Mouse (Mus musculus): Measurements from ENCODE around the gene Taok3. TPM values are rescaled to one million over a fixed set of nuclear protein-coding genes. Genes with fewer than 3 reads are reported as not detected.
A peak's percentile ranks its signal among the peaks of the same experiment; 100 is the strongest.
"Not testable (repeated sequence)": the region's sequence is repeated elsewhere in the genome, so short reads cannot be mapped to it uniquely, and the experiment has no call there.

Taok3 gene
- polyA plus RNA-seq, 1 experiment from 2014 or later = 28.9 TPM

DNA sequence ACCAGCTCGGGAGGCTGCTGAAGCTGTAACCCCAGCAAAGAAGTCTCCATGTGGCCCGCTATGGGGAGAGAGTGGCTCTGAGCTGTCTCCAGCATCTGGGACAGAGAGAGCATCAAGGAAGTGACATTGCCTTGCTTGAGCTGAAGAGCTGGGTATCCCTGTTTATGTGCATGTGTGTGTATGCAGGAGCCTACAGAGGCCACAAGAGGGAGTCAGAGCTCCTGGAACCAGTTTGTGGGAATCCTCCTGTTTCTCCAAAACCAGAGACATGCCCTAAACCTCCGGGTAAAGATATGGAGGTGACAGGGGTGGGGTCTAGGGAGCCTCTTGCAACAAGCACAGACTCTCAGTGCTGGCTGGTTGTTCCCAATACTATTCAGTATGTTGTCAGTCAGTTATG lies 171.4 kb downstream of the Taok3 start:
- no peaks in the 10 kb centered on the region; the same call in 1 of the 2 replicates for H3K9me3 ChIP-seq

DNA sequence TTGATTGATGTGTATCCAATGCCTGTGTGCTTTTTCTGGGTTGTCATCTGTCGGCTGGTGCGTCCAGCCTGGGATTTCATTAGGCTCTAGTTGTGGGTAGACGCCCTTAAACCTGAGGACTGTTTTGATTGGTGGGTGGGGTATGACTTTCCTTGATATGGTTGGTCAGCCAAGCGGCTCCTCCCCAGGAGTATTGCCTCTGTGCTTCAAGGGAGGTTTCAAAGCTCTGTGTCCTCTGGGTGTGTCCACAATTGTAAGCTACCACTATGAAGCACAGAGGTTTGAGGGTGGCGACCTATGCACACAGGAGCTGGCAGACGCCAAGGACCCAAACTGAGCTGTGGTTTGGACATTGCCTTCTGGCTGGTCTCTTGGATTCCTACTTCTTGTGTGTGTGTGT lies 172.6 kb downstream of the Taok3 start:
- ATAC-seq (ENCODE audit: low FRiP score, low read depth) = no peak
- peaks cover 7% of the 10 kb centered on the region for H3K4me1 ChIP-seq
- H3K4me2 ChIP-seq (replicated peaks) = no peak overlapping the region
- H3K9me3 ChIP-seq = no peaks in the 10 kb centered on the region; the same call in 1 of the 2 replicates
- H3K27me3 ChIP-seq = peaks cover 12% of the 10 kb centered on the region; the same call in 1 of the 2 replicates
- no peak overlapping the region for H3K27ac ChIP-seq (replicated peaks)
- no peak overlapping the region for H3K4me3 ChIP-seq
- 75% methylated on average over 6 of the region's 6 CpGs for WGBS
- no peaks in the 10 kb centered on the region for H3K36me3 ChIP-seq
- H3K9ac ChIP-seq (replicated peaks) = no peak overlapping the region

More for the DNA sequence above, 171.4 kb downstream of the Taok3 start:
- H3K27me3 ChIP-seq = peaks cover 12% of the 10 kb centered on the region; the same call in 1 of the 2 replicates
- no peak overlapping the region for H3K4me2 ChIP-seq (replicated peaks)
- WGBS = 89% methylated on average over 3 of the region's 3 CpGs
- H3K4me3 ChIP-seq = no peak overlapping the region
- no peak for ATAC-seq (ENCODE audit: low FRiP score, low read depth)
- H3K4me1 ChIP-seq = peaks cover 11% of the 10 kb centered on the region
- H3K9ac ChIP-seq (replicated peaks) = no peak overlapping the region
- no peak overlapping the region for H3K27ac ChIP-seq (replicated peaks)
- no peaks in the 10 kb centered on the region for H3K36me3 ChIP-seq

DNA sequence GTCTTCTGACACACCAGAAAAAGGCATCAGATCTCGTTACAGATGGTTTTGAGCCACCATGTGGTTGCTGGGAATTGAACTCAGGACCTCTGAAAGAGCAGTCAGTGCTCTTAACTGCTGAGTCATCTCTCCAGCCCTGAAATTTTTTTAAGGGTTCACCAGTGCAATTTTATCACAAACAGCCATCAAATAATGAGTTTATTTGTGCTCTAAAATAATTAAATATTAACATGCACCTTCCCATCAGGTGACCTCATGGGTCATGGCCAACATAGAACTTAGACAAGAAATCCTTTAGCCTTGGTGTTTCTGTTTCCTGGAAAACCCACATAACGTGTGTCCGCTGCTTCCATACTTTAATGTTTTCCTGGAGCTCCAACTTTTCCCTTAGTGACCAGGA lies 173.8 kb downstream of the Taok3 start:
- not testable (repeated sequence) for H3K36me3 ChIP-seq; ATAC-seq (ENCODE audit: low FRiP score, low read depth); H3K4me3 ChIP-seq; H3K9ac ChIP-seq (replicated peaks); H3K4me2 ChIP-seq (replicated peaks); H3K4me1 ChIP-seq; H3K27ac ChIP-seq (replicated peaks); H3K27me3 ChIP-seq; H3K9me3 ChIP-seq
- WGBS = 85% methylated on average over 3 of the region's 3 CpGs

DNA sequence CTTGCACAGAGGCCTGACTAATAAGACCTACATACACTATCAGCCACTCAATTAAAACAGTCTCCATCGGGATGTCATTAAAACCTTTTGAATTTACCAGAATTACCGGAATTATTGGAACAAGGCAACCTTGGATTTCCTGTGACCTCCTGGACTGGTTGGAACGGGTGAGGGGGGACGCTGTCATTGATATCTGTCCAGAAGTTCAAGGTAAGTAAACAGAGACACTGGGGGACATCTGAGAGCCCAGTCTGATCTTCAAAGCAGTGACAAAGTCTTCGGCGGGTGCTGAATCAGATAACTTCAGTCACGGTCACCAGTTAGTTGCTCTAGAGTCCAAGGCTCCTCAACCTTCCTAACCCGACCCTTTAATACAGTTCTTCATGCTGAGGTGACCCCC lies 175.1 kb downstream of the Taok3 start:
- H3K9me3 ChIP-seq = no peaks in the 10 kb centered on the region; the same call in 1 of the 2 replicates
- H3K4me1 ChIP-seq = no peaks in the 10 kb centered on the region
- H3K9ac ChIP-seq (replicated peaks) = no peak overlapping the region
- H3K27ac ChIP-seq (replicated peaks) = no peak overlapping the region
- H3K27me3 ChIP-seq = no peaks in the 10 kb centered on the region
- H3K4me3 ChIP-seq = no peak overlapping the region
- no peaks in the 10 kb centered on the region for H3K36me3 ChIP-seq
- WGBS = 92% methylated on average over 8 of the region's 8 CpGs
- H3K4me2 ChIP-seq (replicated peaks) = no peak overlapping the region
- ATAC-seq (ENCODE audit: low FRiP score, low read depth) = no peak

DNA sequence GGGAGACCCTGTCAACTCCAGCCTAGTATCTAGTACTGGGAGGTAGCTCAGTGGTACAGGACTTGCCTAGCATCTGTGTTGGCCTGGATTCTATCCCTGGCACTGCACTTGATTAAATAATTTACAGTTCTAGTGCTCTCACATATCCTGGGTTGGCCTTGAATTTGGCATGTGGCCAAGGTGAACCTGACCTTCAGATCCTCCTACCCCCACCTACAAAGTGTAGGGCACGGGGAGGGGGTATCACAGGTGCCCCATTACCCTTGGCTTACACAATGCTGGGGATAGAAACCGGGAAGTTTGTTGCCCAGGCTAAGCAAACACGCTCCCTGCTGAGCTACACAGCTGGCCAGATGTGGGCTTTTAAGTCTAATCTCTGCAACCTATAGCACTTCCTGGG lies 183.0 kb downstream of the Taok3 start:
- no peak for ATAC-seq (ENCODE audit: low FRiP score, low read depth)
- 63% methylated on average over 3 of the region's 3 CpGs for WGBS
- Histone ChIP-seq H3K4me3 (no peak overlapping the region), H3K4me1 (peaks cover 3% of the 10 kb centered on the region; the same call in 1 of the 2 replicates), H3K9me3 (no peaks in the 10 kb centered on the region), H3K27ac (replicated peaks) (no peak overlapping the region), H3K4me2 (replicated peaks) (no peak overlapping the region), H3K9ac (replicated peaks) (no peak overlapping the region), H3K36me3 (no peaks in the 10 kb centered on the region), H3K27me3 (no peaks in the 10 kb centered on the region)

DNA sequence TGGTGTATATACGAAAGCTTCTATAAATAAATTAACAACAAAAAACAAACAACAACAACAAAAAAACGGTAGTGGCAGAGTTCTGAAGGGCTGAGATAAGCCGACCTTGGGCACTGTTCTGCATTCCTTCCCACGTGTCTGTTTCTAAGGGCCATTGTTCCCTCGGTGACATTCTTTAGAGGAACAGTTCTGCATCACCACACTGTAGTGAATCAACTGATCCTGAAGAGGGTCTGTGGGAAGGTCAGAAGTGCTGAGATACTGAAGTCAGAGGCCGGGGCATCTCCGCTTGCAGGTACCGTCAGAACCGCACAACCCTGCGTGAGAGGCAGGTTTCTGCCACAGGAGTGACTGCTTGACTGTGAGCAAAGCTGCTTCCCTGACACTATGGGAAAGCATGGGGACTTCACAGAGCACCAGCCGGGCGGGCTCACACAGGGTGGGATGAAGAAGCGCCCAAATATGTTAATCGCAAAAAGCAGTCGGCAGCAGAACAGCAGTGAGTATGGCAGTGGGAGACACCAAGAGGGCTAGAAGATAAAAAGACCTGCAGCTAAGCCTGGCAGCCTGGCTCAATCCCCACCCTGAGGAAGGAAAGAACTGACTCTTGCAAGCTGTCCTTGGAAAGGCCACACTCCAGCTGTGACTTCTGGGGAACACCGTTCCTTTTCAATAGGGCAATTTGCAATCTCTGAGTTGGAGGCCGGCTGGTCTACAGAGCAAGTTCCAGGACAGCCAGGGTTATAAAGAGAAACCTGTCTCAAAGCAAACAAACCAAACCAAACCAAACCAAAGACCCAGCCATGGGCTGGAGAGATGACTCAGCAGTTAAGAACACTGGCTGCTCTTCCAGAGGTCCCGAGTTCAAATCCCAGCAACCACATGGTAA lies 184.0 kb downstream of the Taok3 start:
- H3K4me1 ChIP-seq = peaks cover 3% of the 10 kb centered on the region; the same call in 1 of the 2 replicates
- H3K27me3 ChIP-seq = no peaks in the 10 kb centered on the region
- no peak for ATAC-seq (ENCODE audit: low FRiP score, low read depth)
- H3K9me3 ChIP-seq = no peaks in the 10 kb centered on the region
- no peak overlapping the region for H3K27ac ChIP-seq (replicated peaks)
- 38% methylated on average over 18 of the region's 18 CpGs for WGBS
- H3K9ac ChIP-seq (replicated peaks) = no peak overlapping the region
- no peaks in the 10 kb centered on the region for H3K36me3 ChIP-seq
- H3K4me3 ChIP-seq = no peak overlapping the region
- no peak overlapping the region for H3K4me2 ChIP-seq (replicated peaks)

DNA sequence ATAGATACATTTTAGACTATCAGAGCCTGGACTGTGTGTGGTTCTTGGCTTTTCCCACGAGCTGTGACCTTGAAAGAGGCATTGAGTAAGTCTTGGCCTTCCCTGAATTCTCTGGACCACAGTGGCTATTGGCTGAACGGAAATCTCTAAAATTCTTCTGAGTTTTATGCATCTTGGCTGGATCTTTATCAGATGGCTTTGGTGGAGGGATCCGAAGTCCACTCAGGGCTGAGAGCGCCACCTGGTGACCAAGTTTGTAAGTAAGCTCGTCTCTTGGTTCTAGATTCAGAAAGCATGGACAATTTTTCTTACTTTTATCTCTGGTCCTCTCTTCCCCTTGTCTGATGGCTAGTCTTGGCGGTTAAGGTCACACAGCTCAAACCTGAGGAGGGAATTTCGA lies 185.0 kb downstream of the Taok3 start:
- Histone ChIP-seq H3K27ac (replicated peaks) (no peak overlapping the region), H3K4me3 (no peak overlapping the region), H3K9me3 (no peaks in the 10 kb centered on the region), H3K4me1 (peaks cover 3% of the 10 kb centered on the region; the same call in 1 of the 2 replicates), H3K4me2 (replicated peaks) (no peak overlapping the region), H3K9ac (replicated peaks) (no peak overlapping the region), H3K27me3 (no peaks in the 10 kb centered on the region), H3K36me3 (no peaks in the 10 kb centered on the region)
- WGBS = 75% methylated on average over 7 of the region's 7 CpGs
- ATAC-seq (ENCODE audit: low FRiP score, low read depth) = no peak

DNA sequence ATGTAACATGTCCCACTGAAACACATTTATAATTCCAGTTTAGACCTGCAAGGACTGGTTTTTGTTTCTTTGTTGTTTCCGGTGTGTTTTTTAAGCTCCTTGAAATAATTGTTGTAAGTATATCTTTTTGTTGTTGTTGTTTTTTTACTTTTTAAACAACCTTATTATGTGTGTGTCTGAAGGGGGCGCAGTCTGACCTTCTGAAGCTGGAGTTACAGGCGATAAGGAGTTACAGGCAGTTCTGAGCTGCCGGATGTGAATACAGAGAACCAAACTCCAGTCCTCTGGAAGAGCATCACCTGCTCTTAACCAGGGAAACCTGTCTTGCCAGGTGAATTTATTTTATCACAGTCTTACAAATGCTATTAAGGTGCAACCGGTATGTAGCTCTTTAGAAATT lies 185.8 kb downstream of the Taok3 start:
- ATAC-seq (ENCODE audit: low FRiP score, low read depth) = no peak
- no peaks in the 10 kb centered on the region for H3K27me3 ChIP-seq
- WGBS = 95% methylated on average over 5 of the region's 5 CpGs

DNA sequence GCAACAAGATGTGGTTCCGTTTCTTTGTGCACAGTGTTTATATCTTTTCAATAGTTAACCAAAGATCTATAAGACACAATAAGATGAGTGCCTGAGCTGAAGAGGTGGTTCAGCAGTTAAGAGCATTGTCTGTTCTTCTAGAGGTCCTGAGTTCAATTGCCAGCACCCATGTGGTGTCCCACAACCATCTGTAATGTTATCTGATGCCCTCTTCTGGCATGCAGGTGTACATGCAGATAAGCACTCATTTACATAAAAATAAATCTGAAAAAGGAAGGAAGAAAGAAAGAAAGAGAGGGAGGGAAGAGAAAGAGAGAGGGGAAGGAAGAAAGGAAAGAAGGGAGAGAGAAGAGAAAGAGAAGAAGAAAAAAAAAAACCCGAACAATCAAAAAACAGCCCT lies 186.9 kb downstream of the Taok3 start:
- no peak for ATAC-seq (ENCODE audit: low FRiP score, low read depth)
- no peaks in the 10 kb centered on the region for H3K9me3 ChIP-seq
- 95% methylated on average over 2 of the region's 2 CpGs for WGBS
- H3K27ac ChIP-seq (replicated peaks) = no peak overlapping the region
- H3K36me3 ChIP-seq = no peaks in the 10 kb centered on the region
- H3K4me1 ChIP-seq = peaks cover 3% of the 10 kb centered on the region; the same call in 1 of the 2 replicates
- no peak overlapping the region for H3K9ac ChIP-seq (replicated peaks)
- no peak overlapping the region for H3K4me3 ChIP-seq
- H3K4me2 ChIP-seq (replicated peaks) = no peak overlapping the region
- no peaks in the 10 kb centered on the region for H3K27me3 ChIP-seq

More for the DNA sequence above, 185.8 kb downstream of the Taok3 start:
- H3K4me3 ChIP-seq = no peak overlapping the region
- H3K9me3 ChIP-seq = no peaks in the 10 kb centered on the region
- no peak overlapping the region for H3K9ac ChIP-seq (replicated peaks)
- H3K4me2 ChIP-seq (replicated peaks) = no peak overlapping the region
- no peaks in the 10 kb centered on the region for H3K36me3 ChIP-seq
- H3K27ac ChIP-seq (replicated peaks) = no peak overlapping the region
- H3K4me1 ChIP-seq = peaks cover 3% of the 10 kb centered on the region; the same call in 1 of the 2 replicates

DNA sequence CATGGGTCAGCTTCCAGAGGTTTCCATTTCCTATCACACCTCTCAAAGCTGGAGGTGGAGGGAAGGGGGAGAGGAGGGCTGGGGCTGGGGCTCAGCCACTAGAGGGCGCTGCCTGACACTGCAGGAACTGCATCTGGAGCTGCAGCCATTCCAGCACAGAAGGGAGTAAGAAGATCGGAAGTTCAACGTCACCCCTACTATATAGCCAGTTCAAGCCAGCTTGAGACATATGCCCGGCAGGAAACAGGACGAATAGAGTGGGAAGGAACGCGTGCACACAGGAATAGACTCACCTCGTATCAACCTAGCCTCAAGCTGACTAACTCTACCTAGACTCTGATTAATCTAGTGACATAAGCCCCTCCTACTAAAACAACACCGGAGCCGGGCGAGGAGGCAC lies 187.8 kb downstream of the Taok3 start:
- Histone ChIP-seq H3K4me1 (peaks cover 3% of the 10 kb centered on the region; the same call in 1 of the 2 replicates), H3K27me3 (no peaks in the 10 kb centered on the region), H3K4me2 (replicated peaks) (no peak overlapping the region), H3K36me3 (no peaks in the 10 kb centered on the region), H3K9ac (replicated peaks) (no peak overlapping the region), H3K9me3 (no peaks in the 10 kb centered on the region), H3K4me3 (no peak overlapping the region), H3K27ac (replicated peaks) (no peak overlapping the region)
- ATAC-seq (ENCODE audit: low FRiP score, low read depth) = no peak
- 43% methylated on average over 11 of the region's 11 CpGs for WGBS

DNA sequence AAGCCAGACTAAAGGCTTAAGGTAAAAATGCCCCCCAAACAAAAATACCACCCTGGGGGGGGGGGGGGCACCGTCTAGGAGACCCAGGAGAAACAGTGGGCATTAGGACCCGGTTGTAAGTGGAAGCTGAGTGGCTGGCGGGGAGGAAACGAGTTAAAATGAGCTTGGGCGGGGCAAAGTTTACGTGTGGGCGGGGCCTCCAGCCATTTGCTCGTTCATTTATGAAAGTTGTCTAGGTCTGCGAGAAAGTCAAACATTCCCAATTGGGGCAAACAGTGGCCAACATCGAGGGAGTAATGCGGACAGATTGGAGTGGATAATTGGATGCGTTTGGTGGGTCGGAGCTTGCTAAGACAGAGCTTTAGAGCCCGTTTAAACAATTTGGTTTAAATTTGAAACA lies 193.5 kb downstream of the Taok3 start:
- no peak overlapping the region; the same call in 1 of the 2 replicates for H3K4me3 ChIP-seq
- WGBS = 24% methylated on average over 13 of the region's 14 CpGs
- no peak overlapping the region for H3K27ac ChIP-seq (replicated peaks)
- no peaks in the 10 kb centered on the region for H3K36me3 ChIP-seq
- peaks cover 14% of the 10 kb centered on the region for H3K4me1 ChIP-seq
- ATAC-seq (ENCODE audit: low FRiP score, low read depth) = no peak
- no peaks in the 10 kb centered on the region for H3K9me3 ChIP-seq
- H3K27me3 ChIP-seq = peaks cover 38% of the 10 kb centered on the region
- H3K4me2 ChIP-seq (replicated peaks) = peak overlapping the region; percentile 31
- H3K9ac ChIP-seq (replicated peaks) = no peak overlapping the region

DNA sequence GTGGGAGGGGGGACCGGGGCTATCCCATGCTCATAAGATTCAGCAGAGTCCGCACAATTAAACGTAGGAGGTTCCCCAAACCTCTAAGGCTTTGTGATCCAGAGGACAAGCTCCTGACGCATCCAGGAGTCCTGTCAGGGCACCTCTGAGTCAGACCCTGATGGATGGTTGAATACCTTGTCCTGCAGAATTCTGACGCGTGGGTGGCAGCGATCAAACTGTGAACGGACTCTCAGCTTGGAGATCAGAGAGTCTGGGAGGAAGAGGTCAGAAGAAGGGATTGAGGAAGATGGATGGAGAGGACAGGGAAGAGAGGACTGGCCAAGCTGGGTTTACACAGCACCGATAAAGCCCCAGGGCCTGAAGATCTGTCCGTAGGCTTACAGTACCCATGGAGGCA lies 194.0 kb downstream of the Taok3 start:
- Histone ChIP-seq H3K9ac (replicated peaks) (no peak overlapping the region), H3K27ac (replicated peaks) (no peak overlapping the region), H3K4me2 (replicated peaks) (peak overlapping the region; percentile 31), H3K27me3 (peaks cover 39% of the 10 kb centered on the region), H3K36me3 (no peaks in the 10 kb centered on the region), H3K4me1 (peaks cover 16% of the 10 kb centered on the region), H3K9me3 (no peaks in the 10 kb centered on the region), H3K4me3 (no peak overlapping the region)
- ATAC-seq (ENCODE audit: low FRiP score, low read depth) = no peak
- WGBS = 49% methylated on average over 10 of the region's 10 CpGs
